Mouse (Mus musculus): ENCODE measurements at regions not wholly inside any gene's neighbourhood (a gene's known extent, or its start where the extent isn't known, plus 50 kb on each side); places are given as distances from the start of the nearest gene placed in this dataset.
"Not testable (repeated sequence)": the region's sequence is repeated elsewhere in the genome, so short reads cannot be mapped to it uniquely, and the experiment has no call there.

GRCm38 (mm10) chr1:128535537-128536150 lies 56.4 kb downstream of the Cxcr4 start:
- DNase-seq (ENCODE audit: low spot score in 2 of 2), result no peak

- DNase-seq (ENCODE audit: low spot score in 2 of 2), result no peak
Observed at GRCm38 (mm10) chr1:128532632-128533031, 59.5 kb downstream of the Cxcr4 start.

- DNase-seq (ENCODE audit: low spot score in 2 of 2), result no peak
Observed at GRCm38 (mm10) chr1:128529808-128530545, 62.1 kb downstream of the Cxcr4 start.

GRCm38 (mm10) chr1:128519234-128519633 lies 72.9 kb downstream of the Cxcr4 start:
- no peak for DNase-seq (ENCODE audit: low spot score in 2 of 2)

GRCm38 (mm10) chr1:128518514-128518913 lies 73.6 kb downstream of the Cxcr4 start:
- DNase-seq (ENCODE audit: low spot score in 2 of 2), result no peak

- no peak for DNase-seq (ENCODE audit: low spot score in 2 of 2)
Observed at GRCm38 (mm10) chr1:128517351-128517750, 74.7 kb downstream of the Cxcr4 start.

- DNase-seq (ENCODE audit: low spot score in 2 of 2), result no peak
Observed at GRCm38 (mm10) chr1:128514327-128514726, 77.8 kb downstream of the Cxcr4 start.

GRCm38 (mm10) chr1:128513911-128514310 lies 78.2 kb downstream of the Cxcr4 start:
- no peak for DNase-seq (ENCODE audit: low spot score in 2 of 2)

- no peak for DNase-seq (ENCODE audit: low spot score in 2 of 2)
Observed at GRCm38 (mm10) chr1:128513153-128513552, 78.9 kb downstream of the Cxcr4 start.

- no peak for DNase-seq (ENCODE audit: low spot score in 2 of 2)
Observed at GRCm38 (mm10) chr1:128508816-128509461, 83.2 kb downstream of the Cxcr4 start.

- no peak for DNase-seq (ENCODE audit: low spot score in 2 of 2)
Observed at GRCm38 (mm10) chr1:128506551-128507313, 85.4 kb downstream of the Cxcr4 start.

- DNase-seq (ENCODE audit: low spot score in 2 of 2), result no peak
Observed at GRCm38 (mm10) chr1:128504371-128504770, 87.2 kb upstream of the Dars start.

- no peak for DNase-seq (ENCODE audit: low spot score in 2 of 2)
Observed at GRCm38 (mm10) chr1:128498042-128498772, 81.0 kb upstream of the Dars start.

- no peak for DNase-seq (ENCODE audit: low spot score in 2 of 2)
Observed at GRCm38 (mm10) chr1:128492251-128492650, 75.1 kb upstream of the Dars start.

GRCm38 (mm10) chr1:128487181-128487580 lies 70.0 kb upstream of the Dars start:
- not testable (repeated sequence) for DNase-seq (ENCODE audit: low spot score in 2 of 2)

- DNase-seq (ENCODE audit: low spot score in 2 of 2), result no peak
Observed at GRCm38 (mm10) chr1:128478376-128478775, 61.2 kb upstream of the Dars start.

GRCm38 (mm10) chr1:128477653-128478052 lies 60.5 kb upstream of the Dars start:
- no peak for DNase-seq (ENCODE audit: low spot score in 2 of 2)

- DNase-seq (ENCODE audit: low spot score in 2 of 2), result no peak
Observed at GRCm38 (mm10) chr1:128472713-128473230, 55.6 kb upstream of the Dars start.

- DNase-seq (ENCODE audit: low spot score in 2 of 2), result peak; percentile 33 to 73
Observed at GRCm38 (mm10) chr1:128472022-128472712, 55.0 kb upstream of the Dars start.

GRCm38 (mm10) chr1:128470786-128471185 lies 53.6 kb upstream of the Dars start:
- DNase-seq (ENCODE audit: low spot score in 2 of 2), result no peak

- no peak for DNase-seq (ENCODE audit: low spot score in 2 of 2)
Observed at GRCm38 (mm10) chr1:128469054-128469453, 51.9 kb upstream of the Dars start.
